Mouse (Mus musculus): Measurements from ENCODE around the gene Oprm1.

The Oprm1 gene

GRCm38 (mm10) chr10:6890348-6891009 is 132.2 kb downstream of the Oprm1 start:
- DNase-seq (ENCODE audit: low read depth, low spot score): peak; percentile 17

- DNase-seq (ENCODE audit: low read depth, low spot score): peak; percentile 77
These were observed 137.5 kb downstream of the Oprm1 start for GRCm38 (mm10) chr10:6895796-6896195.

GRCm38 (mm10) chr10:6896659-6897303 is 138.5 kb downstream of the Oprm1 start:
- DNase-seq (ENCODE audit: low read depth, low spot score): no peak

GRCm38 (mm10) chr10:6900126-6900525 is 141.8 kb downstream of the Oprm1 start:
- DNase-seq (ENCODE audit: low read depth, low spot score): peak; percentile 82

- DNase-seq (ENCODE audit: low read depth, low spot score): peak; percentile 88
These were observed 143.6 kb downstream of the Oprm1 start for GRCm38 (mm10) chr10:6901819-6902393.

GRCm38 (mm10) chr10:6909763-6910162 is 151.5 kb downstream of the Oprm1 start:
- DNase-seq (ENCODE audit: low read depth, low spot score): peak; percentile 89

- DNase-seq (ENCODE audit: low read depth, low spot score): peak; percentile 24
These were observed 157.7 kb downstream of the Oprm1 start for GRCm38 (mm10) chr10:6915991-6916390.

GRCm38 (mm10) chr10:6916545-6917257 is 158.4 kb downstream of the Oprm1 start:
- DNase-seq (ENCODE audit: low read depth, low spot score): peak; percentile 98

- peak; percentile 58 for DNase-seq (ENCODE audit: low read depth, low spot score)
These were observed 168.4 kb downstream of the Oprm1 start for GRCm38 (mm10) chr10:6926724-6927123.

GRCm38 (mm10) chr10:6927600-6928223 is 169.4 kb downstream of the Oprm1 start:
- DNase-seq (ENCODE audit: low read depth, low spot score): no peak

GRCm38 (mm10) chr10:6928905-6929304 is 170.6 kb downstream of the Oprm1 start:
- DNase-seq (ENCODE audit: low read depth, low spot score): no peak

GRCm38 (mm10) chr10:6930398-6930797 is 172.1 kb downstream of the Oprm1 start:
- DNase-seq (ENCODE audit: low read depth, low spot score): peak; percentile 76

GRCm38 (mm10) chr10:6930889-6931288 is 172.6 kb downstream of the Oprm1 start:
- DNase-seq (ENCODE audit: low read depth, low spot score): peak; percentile 43

GRCm38 (mm10) chr10:6934776-6935175 is 176.5 kb downstream of the Oprm1 start:
- peak; percentile 74 for DNase-seq (ENCODE audit: low read depth, low spot score)

GRCm38 (mm10) chr10:6936671-6937425 is 178.5 kb downstream of the Oprm1 start:
- DNase-seq (ENCODE audit: low read depth, low spot score): peak; percentile 93

- DNase-seq (ENCODE audit: low read depth, low spot score): peak; percentile 76
These were observed 194.8 kb downstream of the Oprm1 start for GRCm38 (mm10) chr10:6953115-6953514.

GRCm38 (mm10) chr10:6954533-6954932 is 196.2 kb downstream of the Oprm1 start:
- DNase-seq (ENCODE audit: low read depth, low spot score): no peak

- DNase-seq (ENCODE audit: low read depth, low spot score): no peak
These were observed 198.1 kb downstream of the Oprm1 start for GRCm38 (mm10) chr10:6956357-6956756.

- peak; percentile 60 for DNase-seq (ENCODE audit: low read depth, low spot score)
These were observed 200.5 kb downstream of the Oprm1 start for GRCm38 (mm10) chr10:6958791-6959190.

- peak; percentile 21 for DNase-seq (ENCODE audit: low read depth, low spot score)
These were observed 209.4 kb downstream of the Oprm1 start for GRCm38 (mm10) chr10:6967588-6968242.

Measured in brain, adult 2 months (tissue).